Mouse (Mus musculus) cortical plate, adult 2 months (tissue): ENCODE results near the gene Zfp36. TPM values are rescaled to one million over a fixed set of nuclear protein-coding genes. Genes with fewer than 3 reads are reported as not detected.
A peak's percentile ranks its signal among the peaks of the same experiment; 100 is the strongest.

Experiments used
- H3K27ac ChIP-seq: fragments of 200-500 bp; 2 replicates; pipeline ENCODE4 v1.5.1; 2012; ENCODE audit warnings: low read length, control low read depth, inconsistent platforms; ENCODE audit not compliant: insufficient read depth
- H3K4me1 ChIP-seq: fragments of 200-500 bp; 2 replicates; pipeline ENCODE4 v1.6.1; 2011; ENCODE audit warnings: low read length; ENCODE audit not compliant: control insufficient read depth, insufficient read depth
- H3K4me3 ChIP-seq: fragments of 200-500 bp; 2 replicates; pipeline ENCODE4 v1.5.1; 2011; ENCODE audit warnings: mild to moderate bottlenecking, low read length, control low read depth; ENCODE audit not compliant: insufficient read depth
- CTCF ChIP-seq: fragments of 200-500 bp; IDR thresholded peaks from 2 replicates; pipeline ENCODE4 v1.5.1; 2011; ENCODE audit warnings: mild to moderate bottlenecking, control low read depth, low read length; ENCODE audit not compliant: insufficient read depth; ENCODE audit errors: extremely low read depth
- POLR2A ChIP-seq: fragments of 200-500 bp; IDR thresholded peaks from 2 replicates; pipeline ENCODE4 v1.6.1; 2011; ENCODE audit warnings: mild to moderate bottlenecking, low read length, control low read depth; ENCODE audit not compliant: insufficient read depth; ENCODE audit errors: extremely low read depth
- polyA plus RNA-seq: library from polyadenylated mRNA; depleted of rRNA; stranded (reverse); fragments of >200 nt; gene quantifications from 2 replicates; pipeline ENCODE4 v1.2.3, GENCODE M21; 2012; rRNA removed

The Zfp36 gene
- polyA plus RNA-seq, 1 experiment = 3.6 TPM

DNA sequence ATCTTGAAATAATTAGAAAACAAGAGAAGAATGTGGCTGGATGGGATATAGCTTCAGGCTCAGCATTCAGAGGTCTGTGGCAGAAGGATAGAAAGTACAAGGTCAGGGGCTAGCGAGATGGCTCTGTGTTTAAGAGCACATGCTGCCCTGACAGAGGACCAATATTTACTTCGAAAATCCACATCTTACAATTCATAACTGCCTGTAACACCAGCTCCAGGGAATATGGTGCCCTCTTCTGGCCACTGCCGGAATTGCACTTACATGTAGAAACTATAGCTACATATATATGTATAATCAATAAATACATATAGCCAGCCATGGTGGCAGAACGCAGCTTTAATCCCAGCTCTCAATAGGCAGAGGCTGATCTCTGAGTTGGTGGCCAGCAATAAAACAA is 35.4 kb downstream of the Zfp36 start:
- Histone ChIP-seq H3K27ac (no peak overlapping the region), H3K4me1 (no peaks in the 10 kb centered on the region), H3K4me3 (no peak overlapping the region)
- TF ChIP-seq POLR2A (no peak), CTCF (peak; percentile 68)

DNA sequence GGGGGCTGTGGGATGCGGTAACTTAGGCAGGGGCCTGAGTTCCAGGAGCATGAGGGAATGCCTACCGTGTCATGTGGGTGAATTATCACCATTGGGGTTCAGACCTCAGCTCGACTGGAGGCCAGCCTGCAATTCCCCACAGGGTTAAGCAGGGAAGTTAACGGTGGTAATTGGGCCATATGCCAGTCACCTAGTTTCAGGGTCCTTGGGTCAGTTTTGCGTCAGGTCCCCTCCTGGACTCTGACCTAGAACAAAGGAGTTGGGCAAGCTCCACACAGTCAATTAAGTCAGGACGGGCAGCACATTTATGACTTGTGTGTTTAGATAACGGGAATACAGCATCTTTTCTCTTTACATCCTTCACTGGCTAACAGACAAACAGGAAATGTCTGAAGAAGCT is 38.7 kb downstream of the Zfp36 start:
- Histone ChIP-seq H3K4me1 (peaks cover 2% of the 10 kb centered on the region; the same call in 1 of the 2 replicates), H3K27ac (no peak overlapping the region), H3K4me3 (no peak overlapping the region)
- no peak for TF ChIP-seq CTCF
- no peak for TF ChIP-seq POLR2A

DNA sequence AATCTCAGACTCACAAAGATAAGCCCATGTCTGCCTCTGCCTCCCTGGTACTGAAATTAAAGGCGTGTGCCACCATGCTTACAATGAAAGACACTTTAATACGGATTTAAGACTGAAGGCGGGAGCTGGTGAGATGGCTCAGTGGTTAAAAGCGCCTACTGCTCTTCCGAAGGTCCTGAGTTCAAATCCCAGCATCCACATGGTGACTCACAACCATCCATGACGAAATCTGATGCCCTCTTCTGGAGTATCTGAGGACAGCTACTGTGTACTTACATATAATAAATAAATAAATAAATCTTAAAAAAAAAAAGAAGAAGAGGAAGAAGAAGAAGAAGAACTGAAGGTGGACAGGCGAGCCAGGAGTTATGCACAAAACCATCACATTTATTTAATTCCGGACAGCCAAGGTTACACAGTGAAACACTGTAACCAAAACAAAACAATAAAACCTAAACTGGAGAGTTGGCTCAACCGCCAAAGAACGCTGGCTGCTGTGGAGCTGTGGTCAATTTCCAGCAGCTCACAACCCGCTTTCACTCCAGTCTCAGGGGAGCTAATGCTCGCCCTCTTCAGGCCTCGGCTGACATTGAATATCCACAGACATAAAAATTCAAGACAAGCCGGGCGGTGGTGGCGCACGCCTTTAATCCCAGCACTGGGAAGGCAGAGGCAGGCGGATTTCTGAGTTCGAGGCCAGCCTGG is 40.7 kb downstream of the Zfp36 start:
- Histone ChIP-seq H3K4me3 (peak overlapping the region; percentile 77), H3K4me1 (peaks cover 2% of the 10 kb centered on the region; the same call in 1 of the 2 replicates), H3K27ac (peak overlapping the region; percentile 25; the same call in 1 of the 2 replicates)
- TF ChIP-seq CTCF (no peak), POLR2A (no peak)

DNA sequence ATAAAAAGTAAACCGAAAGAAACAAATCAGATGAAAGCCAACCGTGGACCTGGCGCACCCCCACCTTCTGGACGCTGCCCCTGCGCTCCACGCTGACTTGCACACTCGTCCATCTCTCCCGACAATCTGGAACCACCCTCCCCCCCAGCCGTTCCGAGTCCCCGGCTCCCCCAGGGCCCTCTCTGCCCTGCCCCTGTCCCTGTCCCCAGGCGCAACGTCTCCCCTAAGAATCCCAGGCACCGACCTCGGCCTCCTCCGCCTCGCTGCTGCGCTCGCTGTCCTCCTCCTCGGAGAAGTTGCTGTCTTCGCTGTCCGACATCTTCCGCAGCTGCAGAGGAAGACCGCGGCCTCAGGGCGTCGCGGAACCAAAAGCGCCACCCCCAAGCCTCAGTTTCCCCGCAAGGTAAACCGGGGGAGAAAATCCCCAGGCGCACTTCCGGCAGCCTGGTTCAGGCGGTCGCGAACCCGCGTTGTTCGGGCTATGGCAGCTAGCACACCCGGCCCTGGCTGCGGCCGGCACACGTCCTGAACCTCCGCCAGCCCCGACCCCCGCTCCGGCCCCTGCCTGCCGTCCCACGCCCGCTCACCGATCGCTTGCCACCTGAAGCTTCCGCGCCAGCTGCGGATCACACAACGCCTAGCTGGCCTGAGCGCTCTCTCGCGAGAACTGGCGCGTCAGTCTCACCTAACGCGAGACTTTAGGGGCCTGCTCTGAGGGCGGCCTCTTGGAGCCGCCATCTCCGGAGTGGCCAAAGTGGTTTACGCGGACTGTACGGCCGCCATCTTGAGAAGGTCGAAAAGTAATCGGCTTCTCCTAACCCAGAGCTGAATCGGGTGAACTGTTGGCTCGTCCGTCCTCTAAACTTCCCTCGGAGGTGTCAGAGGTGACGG is 41.7 kb downstream of the Zfp36 start, which contains the start of gene Supt5:
Gene Supt5, minus strand, starts transcription at position 639 of the 891 bp plus-strand sequence.
- Histone ChIP-seq H3K4me3 (peak within 1 kb of the TSS; percentile 77), H3K4me1 (peaks cover 2% of the 10 kb centered on the region; the same call in 1 of the 2 replicates), H3K27ac (peak within 1 kb of the TSS; percentile 25; the same call in 1 of the 2 replicates)
- no peak for TF ChIP-seq CTCF
- TF ChIP-seq POLR2A = peak; percentile 83

DNA sequence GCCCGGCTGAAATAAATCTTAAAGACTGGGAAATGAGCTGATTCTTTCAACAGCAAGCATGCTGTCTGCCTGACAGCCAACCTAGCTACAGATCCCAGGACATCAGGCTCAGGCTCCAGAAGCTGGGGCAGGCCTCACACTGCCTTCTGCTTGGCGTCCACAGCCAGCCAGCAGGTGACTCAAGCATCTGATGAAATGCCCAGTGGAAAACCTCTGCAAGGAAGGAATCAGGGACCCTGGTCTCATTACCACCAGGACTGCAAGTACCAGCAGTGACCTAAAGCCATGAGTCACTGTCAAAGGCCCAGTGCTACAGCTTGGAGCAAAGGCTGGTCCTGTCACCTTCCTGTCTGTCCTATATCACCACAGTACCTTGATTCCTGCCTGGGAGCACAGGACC is 44.6 kb downstream of the Zfp36 start:
- TF ChIP-seq CTCF (no peak), POLR2A (no peak)
- peaks cover 2% of the 10 kb centered on the region; the same call in 1 of the 2 replicates for H3K4me1 ChIP-seq
- no peak overlapping the region for H3K27ac ChIP-seq
- H3K4me3 ChIP-seq = no peak overlapping the region

DNA sequence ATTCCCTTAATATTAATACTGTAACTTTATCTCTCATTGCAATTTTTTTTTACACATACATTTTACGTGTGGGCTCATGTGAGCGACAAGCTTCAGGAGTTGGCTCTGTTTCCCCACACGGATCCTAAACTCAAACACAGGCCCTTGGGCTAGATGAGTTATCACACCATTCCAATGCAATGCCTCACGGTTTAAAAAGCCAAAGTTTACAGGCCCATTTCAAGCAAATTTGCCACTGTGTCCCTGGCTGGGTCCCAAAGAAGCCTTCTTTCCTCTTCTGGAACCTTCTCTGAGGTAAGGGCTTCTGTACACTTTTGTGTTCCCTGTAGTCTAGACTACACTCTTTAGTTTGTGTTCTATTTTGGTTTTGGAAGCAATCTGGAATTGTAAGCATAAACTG is 45.5 kb downstream of the Zfp36 start:
- no peak for TF ChIP-seq CTCF
- Histone ChIP-seq H3K4me3 (no peak overlapping the region), H3K4me1 (peaks cover 2% of the 10 kb centered on the region; the same call in 1 of the 2 replicates), H3K27ac (no peak overlapping the region)

DNA sequence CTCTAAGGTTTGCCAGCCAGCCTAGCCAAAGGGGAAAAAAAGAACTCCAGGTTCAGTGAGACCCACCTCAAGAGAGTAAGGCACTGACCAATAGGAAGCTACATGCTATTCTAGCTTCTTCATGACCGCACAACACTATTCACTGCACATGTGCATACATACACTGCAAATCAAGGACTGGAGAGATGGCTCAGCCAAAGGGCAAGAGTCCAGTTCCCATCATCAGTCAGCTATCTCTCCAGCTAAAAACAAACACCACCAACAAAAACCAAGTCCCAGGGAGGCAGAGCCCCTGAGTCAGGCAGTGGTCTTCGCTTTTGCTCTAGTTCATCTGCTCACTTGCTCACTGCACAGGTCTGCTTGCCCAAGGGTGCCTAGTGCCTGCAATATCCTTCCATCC is 51.8 kb downstream of the Zfp36 start:
- no peaks in the 10 kb centered on the region for H3K4me1 ChIP-seq
- no peak for TF ChIP-seq POLR2A
- no peak for TF ChIP-seq CTCF
- no peak overlapping the region for H3K4me3 ChIP-seq
- no peak overlapping the region for H3K27ac ChIP-seq

Other genes with a start within 250 kb of the Zfp36 start
- 78.3 and 82.6 TPM in 2 replicates for gene Fbl, start 210.5 kb downstream of the Zfp36 start, polyA plus RNA-seq
- gene Dyrk1b, start 200.8 kb downstream of the Zfp36 start, polyA plus RNA-seq = 30.7 and 31.1 TPM in 2 replicates
- 49.2 and 52.2 TPM in 2 replicates for gene Eid2, start 112.4 kb downstream of the Zfp36 start, polyA plus RNA-seq
- 26.4 and 27.0 TPM in 2 replicates for gene Eid2b, start 102.5 kb downstream of the Zfp36 start, polyA plus RNA-seq
- gene Selenov, start 89.1 kb downstream of the Zfp36 start, polyA plus RNA-seq = 0.92 and 1.0 TPM in 2 replicates
- gene Dll3, start 78.0 kb downstream of the Zfp36 start, polyA plus RNA-seq = 2.2 TPM in 2 replicates
- 56.9 and 58.6 TPM in 2 replicates for gene Timm50, start 68.2 kb downstream of the Zfp36 start, polyA plus RNA-seq
- 112 and 113 TPM in 2 replicates for gene Supt5, start 41.5 kb downstream of the Zfp36 start, polyA plus RNA-seq
- gene Rps16, start 29.6 kb downstream of the Zfp36 start, polyA plus RNA-seq = 648 and 653 TPM in 2 replicates
- gene Plekhg2, start 7.7 kb downstream of the Zfp36 start, polyA plus RNA-seq = 3.5 and 4.2 TPM in 2 replicates
- gene Med29, start 12.5 kb upstream of the Zfp36 start, polyA plus RNA-seq = 38.6 and 42.6 TPM in 2 replicates
- 101 and 108 TPM in 2 replicates for gene Paf1, start 12.7 kb upstream of the Zfp36 start, polyA plus RNA-seq
- 2.8 and 5.1 TPM in 2 replicates for gene Gmfg, start 57.2 kb upstream of the Zfp36 start, polyA plus RNA-seq
- 47.0 and 51.1 TPM in 2 replicates for gene Lrfn1, start 71.7 kb upstream of the Zfp36 start, polyA plus RNA-seq
- gene Ifnl2, start 130.2 kb upstream of the Zfp36 start, polyA plus RNA-seq = not detected in 2 replicates
- not detected in 2 replicates for gene Ifnl3, start 142.6 kb upstream of the Zfp36 start, polyA plus RNA-seq
- not detected in 2 replicates for gene Sycn, start 160.6 kb upstream of the Zfp36 start, polyA plus RNA-seq
- 0.10 and 0.15 TPM in 2 replicates for gene Nccrp1, start 167.0 kb upstream of the Zfp36 start, polyA plus RNA-seq
- 59.0 and 63.8 TPM in 2 replicates for gene Samd4b, start 217.9 kb upstream of the Zfp36 start, polyA plus RNA-seq
- 8.0 and 8.2 TPM in 2 replicates for gene Pak4, start 217.9 kb upstream of the Zfp36 start, polyA plus RNA-seq